Mouse (Mus musculus) regulatory T cell (primary cell): ENCODE results near the gene Ccdc34.

Experiments
- in situ Hi-C: fragments of 300-600 bp; cut with MboI, MseI; formaldehyde crosslinking; loops from one replicate; pipeline ENCODE4 v1.15.1; 2025; ENCODE audit warnings: high pct_unique_total_duplicates

Ccdc34 gene

DNA sequence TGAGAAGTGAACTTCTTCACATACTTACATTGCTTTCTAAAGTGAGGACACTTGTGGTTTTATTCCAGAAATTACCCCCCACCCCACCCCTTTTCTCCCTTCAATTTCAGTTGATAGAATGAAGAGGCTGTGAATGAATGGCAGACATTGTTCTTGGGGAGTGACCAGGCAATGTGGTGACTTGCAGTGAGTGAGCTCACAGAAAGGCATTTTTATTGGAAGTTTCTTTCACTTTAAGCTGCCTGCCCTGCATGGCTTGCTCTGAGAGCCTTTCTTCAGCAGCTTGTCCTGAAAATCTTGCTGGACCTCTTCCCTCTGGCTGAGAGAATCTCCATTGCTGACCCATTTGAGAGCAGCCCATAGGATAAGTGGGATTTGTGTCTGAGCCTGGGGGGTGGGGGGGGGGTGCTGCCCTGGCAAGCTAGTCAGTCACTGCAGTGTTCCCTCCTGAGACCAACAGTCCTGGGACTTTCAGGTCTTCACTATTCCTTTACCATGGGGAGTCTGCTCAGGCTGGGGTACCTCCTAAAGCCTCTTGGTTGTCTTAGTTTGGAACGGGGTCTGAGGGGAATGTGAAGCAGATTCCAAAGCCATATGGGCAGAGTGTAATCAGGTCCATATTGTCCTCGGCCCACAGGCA is 159.3 kb downstream of the Ccdc34 start:
- in situ Hi-C loops, result loop anchor here (25.0 kb wide), 1 partner anchor 790 kb away; no protein-coding TSS in a partner anchor

DNA sequence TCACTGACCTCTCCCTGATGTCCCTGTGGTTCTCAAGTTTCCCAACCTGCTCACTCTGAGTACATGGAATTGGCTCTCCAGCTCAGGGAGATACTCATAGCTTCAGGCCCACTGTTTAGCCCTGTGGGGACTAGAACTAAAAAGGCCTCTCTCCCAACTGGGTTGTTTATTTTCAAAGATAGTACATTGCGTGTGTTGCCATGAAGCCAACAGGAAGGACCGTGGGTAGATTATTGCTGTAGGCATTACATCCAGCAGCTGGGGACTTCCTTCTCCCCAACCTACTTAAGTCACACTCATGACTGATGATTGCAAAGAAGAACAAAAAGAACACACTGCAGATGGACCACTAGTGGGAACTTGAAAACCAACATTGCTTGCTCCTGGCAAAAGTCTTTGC is 159.8 kb downstream of the Ccdc34 start:
- in situ Hi-C loops, result loop anchor here (25.0 kb wide), 1 partner anchor 790 kb away; no protein-coding TSS in a partner anchor

DNA sequence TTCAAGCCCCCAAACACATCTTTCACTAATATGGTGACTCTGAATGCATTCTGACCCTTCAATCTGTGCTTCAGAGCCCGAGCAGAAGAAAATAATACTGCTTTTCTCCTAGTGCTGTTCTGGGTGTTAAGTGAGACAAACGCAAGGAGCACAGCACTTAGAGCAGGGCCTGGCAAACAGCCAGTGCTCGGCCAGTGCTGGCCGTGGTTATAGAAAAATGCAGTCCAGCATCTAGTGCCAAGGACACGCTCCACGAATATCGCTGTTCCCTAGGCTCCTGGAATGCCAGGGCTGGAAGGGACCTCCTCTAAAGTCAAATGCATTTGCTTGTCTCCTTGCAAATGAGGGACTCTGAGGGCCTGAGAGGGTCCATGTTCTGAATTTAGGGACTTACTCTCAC is 160.3 kb downstream of the Ccdc34 start:
- in situ Hi-C loops, result loop anchor here (25.0 kb wide), 1 partner anchor 791 kb away; no protein-coding TSS in a partner anchor

DNA sequence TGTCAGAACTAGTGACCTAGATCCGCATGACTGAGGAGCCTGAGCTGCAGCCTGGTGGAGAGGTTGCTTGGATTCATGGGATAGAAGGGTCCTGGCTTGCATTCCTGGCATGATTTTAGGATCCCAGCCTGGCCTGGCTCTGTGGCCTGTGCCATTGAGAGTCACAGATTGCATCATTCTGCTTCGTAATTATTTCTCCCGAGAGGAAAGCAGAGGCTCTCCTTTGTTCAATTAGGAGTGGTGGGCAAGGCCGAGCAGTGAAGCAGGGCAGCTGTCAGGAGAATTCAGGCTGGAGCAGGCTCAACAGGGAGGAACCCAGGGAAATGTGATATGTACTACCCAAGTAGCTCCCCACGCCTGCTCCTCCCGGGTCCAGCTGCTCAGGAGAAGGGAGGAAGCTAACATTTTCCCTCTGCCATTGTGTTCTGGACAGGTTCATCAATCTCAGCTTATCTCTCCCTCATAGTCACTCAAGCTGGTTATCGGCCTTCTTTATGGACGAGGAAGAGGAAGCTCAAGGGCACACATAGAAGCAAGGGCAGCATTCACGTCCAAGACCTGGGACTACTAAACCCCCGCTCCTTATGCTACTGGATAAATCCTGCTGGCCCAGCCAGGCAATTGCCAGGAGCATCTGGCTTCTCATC is 162.2 kb downstream of the Ccdc34 start:
- in situ Hi-C loops, result loop anchor here (25.0 kb wide), 1 partner anchor 792 kb away; no protein-coding TSS in a partner anchor

DNA sequence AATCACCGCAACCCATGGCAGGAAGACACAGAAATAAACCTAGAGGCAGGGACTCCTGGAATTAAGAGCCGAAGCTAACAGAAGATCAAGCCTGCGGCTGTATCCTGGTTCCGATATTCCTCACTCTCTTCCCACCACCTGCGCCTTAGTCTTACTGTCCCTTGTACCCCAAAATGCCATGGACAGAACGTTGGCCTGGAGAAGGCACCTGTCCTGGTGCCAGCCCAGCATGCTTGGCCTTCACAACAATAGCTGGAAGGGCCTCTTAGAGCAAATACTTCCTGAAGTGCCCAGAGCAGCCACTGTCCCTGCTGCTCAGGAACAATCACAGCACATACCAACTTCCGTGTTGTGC is 162.7 kb downstream of the Ccdc34 start:
- in situ Hi-C loops, result loop anchor here (25.0 kb wide), 1 partner anchor 793 kb away; no protein-coding TSS in a partner anchor

DNA sequence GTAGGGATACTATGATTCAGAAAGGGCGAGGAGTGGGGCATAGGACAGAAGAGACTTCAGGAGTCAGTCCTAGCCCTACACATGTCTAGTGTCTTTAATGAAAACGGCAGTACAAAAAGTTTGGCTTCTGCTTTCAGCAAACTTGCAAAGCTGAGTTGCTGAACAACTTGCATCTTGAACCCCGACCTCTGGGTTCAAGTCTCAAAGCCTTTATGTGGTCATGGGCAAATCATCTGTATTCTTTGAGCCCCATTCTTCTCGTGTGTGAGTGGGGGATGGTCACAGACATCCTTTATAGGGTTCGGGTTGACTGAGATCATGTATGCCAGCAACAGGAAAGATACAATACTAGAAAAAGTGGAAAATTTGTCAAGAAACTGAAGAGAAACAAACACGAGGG is 164.0 kb downstream of the Ccdc34 start:
- in situ Hi-C loops, result loop anchor here (25.0 kb wide), 1 partner anchor 794 kb away; no protein-coding TSS in a partner anchor

DNA sequence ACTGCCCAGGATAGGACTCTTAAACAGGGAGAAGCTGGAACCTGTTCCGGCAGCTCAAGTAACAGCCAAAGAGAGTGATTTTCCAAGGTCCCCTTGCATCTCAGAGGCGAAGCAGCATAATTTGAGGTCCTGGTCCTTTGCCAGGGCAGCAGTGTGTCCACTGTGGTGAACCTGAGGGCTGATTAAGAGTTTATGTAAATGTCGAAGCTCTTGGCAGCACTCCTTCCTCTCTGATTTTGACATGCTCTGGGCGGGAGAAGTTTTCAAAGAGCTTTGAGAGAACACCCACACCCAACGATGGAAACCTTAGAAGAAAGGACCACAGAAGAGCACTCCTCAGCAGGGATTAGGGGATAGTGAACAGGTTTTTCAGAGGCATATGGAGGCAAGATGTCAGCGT is 164.6 kb downstream of the Ccdc34 start:
- in situ Hi-C loops, result loop anchor here (25.0 kb wide), 1 partner anchor 795 kb away; no protein-coding TSS in a partner anchor

DNA sequence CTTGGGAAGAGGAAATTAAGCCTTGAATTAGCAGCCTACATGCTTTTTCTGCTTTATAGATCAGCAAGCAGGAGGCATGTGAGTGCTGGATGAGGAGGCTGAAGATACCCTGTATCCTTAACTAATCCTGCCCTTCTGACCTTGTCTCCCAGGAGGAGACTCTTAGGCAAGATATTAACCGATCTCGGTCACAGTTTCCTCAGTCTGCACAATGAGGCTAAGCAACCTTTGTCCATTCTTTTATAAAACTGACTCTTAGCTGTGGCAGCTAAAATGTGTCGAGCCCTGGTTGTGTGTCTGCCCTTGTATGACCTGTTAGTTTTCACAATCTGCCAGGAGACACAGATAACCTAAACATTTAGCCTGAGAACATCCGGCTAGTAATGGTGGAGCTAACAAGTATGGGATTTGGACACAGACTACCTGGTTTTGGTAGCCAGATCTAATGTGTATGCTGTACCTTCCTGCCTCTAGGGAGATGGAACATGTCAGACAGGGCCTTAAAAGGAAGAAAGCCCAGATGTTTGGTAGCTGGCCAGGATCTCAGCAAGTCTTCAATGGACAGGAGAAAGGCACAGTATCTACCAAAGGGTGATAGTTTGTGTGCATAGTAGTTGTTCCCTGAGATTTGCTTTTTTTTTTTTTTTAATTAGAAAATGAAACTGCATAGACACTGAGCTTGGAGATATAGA is 165.3 kb downstream of the Ccdc34 start:
- in situ Hi-C loops, result loop anchor here (25.0 kb wide), 1 partner anchor 796 kb away; no protein-coding TSS in a partner anchor

DNA sequence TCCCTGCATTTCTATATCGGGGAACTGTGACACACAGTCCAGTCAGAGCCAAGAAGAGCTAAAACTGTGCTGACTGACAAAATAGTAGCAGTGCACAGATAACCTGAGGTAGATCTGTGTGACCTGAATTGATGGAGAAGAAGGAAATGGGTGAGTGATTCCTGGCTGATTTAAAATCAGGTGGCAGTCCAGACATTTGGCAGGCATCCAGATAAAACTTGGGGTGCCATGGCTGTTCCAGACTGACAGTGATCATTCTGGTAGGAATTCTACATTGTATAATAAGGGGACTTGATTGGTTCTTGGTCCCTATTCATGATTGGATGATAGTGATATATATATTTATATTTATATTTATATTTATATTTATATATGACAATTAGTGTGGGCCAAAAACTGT is 166.5 kb downstream of the Ccdc34 start:
- in situ Hi-C loops, result loop anchor here (25.0 kb wide), 1 partner anchor 797 kb away; no protein-coding TSS in a partner anchor

DNA sequence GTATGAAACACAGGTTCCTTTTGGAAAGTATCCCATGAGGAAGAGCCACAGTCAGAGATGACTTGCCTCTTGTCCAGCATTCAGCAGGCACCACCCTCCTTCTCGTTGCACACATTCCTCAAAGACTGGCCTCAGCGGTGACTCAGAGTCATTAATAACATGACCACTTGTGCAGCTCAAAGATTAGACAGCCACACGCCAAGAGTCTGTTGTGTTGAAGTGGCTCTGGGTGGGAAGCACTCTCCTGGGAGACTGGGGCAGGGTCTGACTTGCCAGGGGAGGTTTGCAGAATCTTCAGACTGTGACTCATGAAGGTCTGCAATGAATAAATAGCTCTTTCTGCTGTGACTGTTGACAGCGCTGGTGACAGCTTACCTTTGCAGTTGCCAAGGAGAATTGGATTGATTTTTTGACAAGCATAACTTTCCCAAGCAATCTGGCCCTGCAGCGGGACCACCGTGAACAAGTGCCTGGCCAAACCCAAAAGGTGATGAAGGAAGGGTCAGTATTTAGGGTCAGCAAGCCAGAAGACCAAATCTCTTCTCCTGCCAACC is 168.9 kb downstream of the Ccdc34 start:
- in situ Hi-C loops, result loop anchor here (25.0 kb wide), 1 partner anchor 799 kb away; no protein-coding TSS in a partner anchor

DNA sequence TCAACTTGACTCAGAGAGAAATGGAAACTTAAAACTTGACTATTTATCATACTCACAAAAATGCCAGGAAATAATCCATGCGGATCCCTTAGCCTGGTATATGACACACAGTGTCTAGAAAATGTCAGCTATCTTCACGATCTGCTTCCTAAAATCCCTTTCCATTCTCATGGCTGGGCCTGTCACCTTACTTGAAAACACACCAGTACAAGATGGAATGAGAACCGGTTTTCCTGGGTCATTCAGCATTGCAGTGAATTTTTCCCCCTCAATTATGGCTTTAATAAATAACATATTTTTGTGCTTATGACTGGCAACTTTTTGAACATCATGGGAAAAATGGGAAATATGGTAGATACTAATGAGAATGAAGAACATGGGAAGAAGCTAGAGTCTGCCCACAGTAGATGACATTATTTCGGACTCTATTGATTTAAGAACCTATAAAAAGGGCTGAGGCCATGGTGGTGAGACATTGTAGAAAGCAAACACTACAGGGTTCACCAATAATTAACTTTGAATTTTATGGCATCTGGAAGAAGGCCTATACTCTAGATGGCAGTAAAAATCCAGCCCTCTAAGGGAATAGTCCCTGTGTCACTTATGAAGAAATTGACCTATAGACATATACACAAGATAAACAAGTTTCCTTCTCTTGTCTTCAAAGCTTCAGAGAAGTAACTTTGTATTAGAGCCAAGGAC is 171.2 kb downstream of the Ccdc34 start:
- in situ Hi-C loops, result loop anchor here (25.0 kb wide), 1 partner anchor 802 kb away; no protein-coding TSS in a partner anchor

DNA sequence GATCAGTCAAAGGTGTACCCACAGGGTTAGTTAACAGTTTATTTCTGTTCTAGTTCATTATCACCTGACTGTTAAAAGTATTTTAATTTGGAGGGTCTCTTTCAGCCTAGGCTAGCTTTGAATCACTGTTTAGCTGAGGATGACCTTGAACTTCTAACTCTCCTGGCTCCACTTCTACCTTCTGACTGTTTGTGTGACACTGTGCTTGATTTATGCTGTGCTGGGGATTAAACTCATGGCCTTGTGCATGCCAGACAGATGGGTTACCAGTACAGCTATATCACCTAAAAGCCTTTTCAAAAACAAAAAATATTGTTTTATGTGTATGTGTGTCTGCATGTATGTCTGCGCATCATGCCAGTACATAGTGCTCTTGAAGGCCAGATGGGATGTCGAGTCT is 172.8 kb downstream of the Ccdc34 start:
- in situ Hi-C loops, result loop anchor here (25.0 kb wide), 1 partner anchor 803 kb away; no protein-coding TSS in a partner anchor

DNA sequence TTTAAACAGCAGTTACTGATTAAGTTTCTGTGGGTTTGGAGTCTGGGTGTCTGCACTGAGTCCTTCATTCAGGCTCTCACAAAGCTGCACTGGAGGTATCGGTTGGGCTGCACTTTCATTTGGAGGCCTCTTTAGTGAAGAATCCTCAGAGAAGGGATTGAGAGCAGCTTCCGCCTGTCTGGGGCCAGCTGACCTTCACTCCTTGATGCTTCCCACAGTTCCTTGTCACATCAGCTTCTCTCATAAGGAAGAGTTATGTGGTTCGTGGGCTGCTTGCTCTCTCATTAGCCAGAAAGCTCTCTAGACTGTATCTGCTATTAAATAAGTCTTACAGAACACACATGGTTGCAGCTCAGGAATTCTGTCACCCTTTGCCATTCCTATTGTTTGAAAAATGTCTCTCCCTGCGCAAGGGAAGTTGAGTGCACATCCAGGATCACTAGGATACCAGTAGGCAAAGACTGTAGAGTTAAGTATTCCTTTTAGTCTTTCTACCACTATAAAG is 173.6 kb downstream of the Ccdc34 start:
- in situ Hi-C loops, result loop anchor here (25.0 kb wide), 1 partner anchor 804 kb away; no protein-coding TSS in a partner anchor

DNA sequence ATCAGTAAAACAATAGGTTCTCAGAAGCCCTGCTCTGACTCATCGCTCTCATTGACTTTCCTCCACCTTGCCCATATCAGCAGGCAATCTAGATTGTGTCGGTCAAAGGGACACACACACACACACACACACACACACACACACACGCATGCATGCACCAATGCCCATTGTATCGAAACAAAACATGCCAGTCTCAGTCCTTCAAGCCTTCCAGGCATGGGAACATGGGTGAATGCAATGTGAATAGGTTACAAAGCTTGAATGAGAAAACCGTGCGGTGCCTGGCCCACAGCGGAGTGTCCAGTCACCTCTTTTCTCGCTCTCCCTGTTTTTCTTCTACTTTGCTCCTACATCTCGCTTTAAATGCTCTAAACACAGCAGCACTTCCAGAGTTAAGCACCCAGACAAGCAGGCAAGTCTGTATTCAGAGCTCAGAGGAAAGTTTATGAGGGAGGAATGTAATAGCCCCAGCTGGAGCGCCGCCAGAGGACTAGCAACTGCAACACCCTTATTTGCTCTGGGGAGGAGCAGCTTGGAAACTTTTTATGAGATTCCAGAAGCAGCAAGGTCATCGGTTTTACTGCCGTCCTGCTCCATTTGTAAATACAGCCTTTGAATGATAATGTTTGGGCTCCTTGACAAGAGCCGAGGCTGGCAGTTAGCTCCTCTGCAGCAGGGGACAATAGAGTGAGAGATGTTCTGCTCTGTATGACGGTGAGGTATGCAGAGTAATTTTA is 174.5 kb downstream of the Ccdc34 start:
- in situ Hi-C loops, result loop anchor here (25.0 kb wide), 1 partner anchor 805 kb away; no protein-coding TSS in a partner anchor

DNA sequence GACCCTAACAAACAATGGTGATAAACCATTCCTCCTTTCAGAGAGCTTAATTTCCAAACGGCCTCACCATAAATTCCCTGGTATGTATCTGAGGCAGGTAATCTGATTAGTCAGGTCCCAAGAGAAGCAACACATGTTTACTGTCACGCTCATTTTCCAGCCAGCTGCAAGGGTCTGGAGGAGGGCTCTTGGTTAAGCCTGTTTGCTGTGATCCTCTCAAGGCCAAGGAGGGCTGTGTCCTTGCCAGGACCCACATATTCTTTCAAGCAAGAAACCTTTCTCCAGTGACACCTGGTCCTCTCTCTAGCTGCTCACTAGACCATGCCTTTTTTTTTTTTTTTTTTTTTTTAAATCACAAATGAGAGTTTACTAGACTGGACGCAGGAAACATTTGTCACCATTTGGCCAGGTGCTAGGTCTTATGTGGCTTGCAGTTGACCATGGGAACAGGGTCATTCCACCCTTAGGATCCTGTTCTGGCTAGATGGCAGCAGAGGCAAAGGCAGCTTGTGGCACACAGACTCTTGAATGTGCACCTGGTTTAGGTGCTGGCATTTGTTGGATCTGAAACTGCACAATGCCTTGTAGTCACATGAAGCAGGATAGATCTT is 175.2 kb downstream of the Ccdc34 start:
- in situ Hi-C loops, result loop anchor here (25.0 kb wide), 1 partner anchor 806 kb away; no protein-coding TSS in a partner anchor

DNA sequence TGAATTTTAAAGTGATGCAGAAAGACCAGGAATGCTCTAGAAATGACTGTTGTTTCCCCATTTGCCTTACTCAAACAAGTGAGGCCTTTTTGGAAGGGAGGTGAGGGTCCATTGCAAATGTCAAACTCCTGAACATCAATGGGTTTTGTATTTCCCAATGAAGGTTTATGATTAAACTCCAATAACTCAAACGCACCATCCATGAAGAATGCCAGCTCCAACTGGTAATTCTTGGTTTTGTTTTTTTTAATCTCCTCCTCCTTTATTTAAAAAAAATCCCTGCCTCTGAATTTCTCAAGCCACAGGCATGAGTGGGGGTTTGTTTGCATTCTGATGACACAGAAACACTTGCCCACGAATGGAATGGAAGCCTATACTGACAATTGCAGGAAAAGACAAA is 178.9 kb downstream of the Ccdc34 start:
- in situ Hi-C loops, result loop anchor here (25.0 kb wide), 1 partner anchor 809 kb away; no protein-coding TSS in a partner anchor

DNA sequence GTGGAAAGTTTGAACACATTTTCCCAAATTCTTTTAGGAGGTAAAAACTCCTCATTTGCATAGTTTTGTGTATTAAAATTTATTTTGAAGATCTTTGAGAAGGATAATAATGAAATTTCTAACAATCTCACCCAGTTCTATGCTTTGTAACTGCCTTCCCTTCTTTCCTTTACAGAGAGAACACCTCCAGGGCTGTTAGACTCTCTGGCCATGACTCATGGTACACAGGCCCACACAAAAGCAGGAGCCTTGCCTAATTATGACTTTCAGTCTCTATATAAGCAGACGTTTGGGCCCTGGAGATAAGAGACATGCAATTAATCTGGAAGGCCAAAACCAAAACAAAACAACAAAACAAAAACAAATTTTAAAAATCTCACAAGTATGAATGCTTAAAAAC is 182.0 kb downstream of the Ccdc34 start:
- in situ Hi-C loops, result loop anchor here (10.0 to 25.0 kb wide), 2 partner anchors 812 to 1065 kb away; no protein-coding TSS in a partner anchor

DNA sequence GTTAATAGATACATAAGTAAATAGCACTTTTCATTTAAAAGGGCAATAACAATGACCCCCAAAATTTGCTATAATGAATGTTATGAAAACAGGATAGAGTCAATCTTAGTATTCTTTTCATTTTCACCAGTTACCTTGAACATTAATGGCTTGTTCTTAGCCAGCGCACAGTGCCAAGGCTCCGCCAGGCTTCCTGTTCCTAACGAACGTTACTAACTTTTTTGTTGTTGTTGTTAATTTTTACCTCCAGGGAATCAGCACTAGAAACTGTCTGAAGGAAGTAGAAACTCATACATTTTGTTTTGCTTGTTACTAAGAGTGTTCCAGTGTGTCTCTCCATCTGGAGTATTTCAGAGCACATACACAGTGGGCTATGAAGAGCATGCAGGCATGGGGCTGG is 184.2 kb downstream of the Ccdc34 start:
- in situ Hi-C loops, result loop anchor here (10.0 kb wide), 1 partner anchor 1067 kb away; no protein-coding TSS in a partner anchor
